Mouse (Mus musculus) G1E-ER4 (cell line): ENCODE data around the gene Tubb2a. TPM values are rescaled to one million over a fixed set of nuclear protein-coding genes. Genes with fewer than 3 reads are reported as not detected.

Experiments
- GATA1 ChIP-seq: IDR thresholded peaks from one replicate; pipeline ENCODE4 v1.8.0; 2012; ENCODE audit warnings: low read length, inconsistent platforms
- polyA plus RNA-seq: library from polyadenylated mRNA; stranded (reverse); fragments of >175 nt; gene quantifications from 2 replicates; pipeline ENCODE4 v1.2.3, GENCODE M21; 2012

The Tubb2a gene
- polyA plus RNA-seq, result 10.9 and 24.5 TPM in 2 replicates

- TF ChIP-seq GATA1, result no peak
Measured at GRCm38 (mm10) chr13:34077492-34078271, at the start of gene Tubb2a. Gene Tubb2a (minus strand): TSS chr13:34078007.

- no peak for TF ChIP-seq GATA1
Measured at GRCm38 (mm10) chr13:34125711-34126110, 47.9 kb upstream of the Tubb2a start.

- no peak for TF ChIP-seq GATA1
Measured at GRCm38 (mm10) chr13:34120536-34120935, 42.7 kb upstream of the Tubb2a start.

GRCm38 (mm10) chr13:34119406-34119805, 41.6 kb upstream of the Tubb2a start:
- TF ChIP-seq GATA1, result no peak

GRCm38 (mm10) chr13:34118816-34119215, 41.0 kb upstream of the Tubb2a start:
- TF ChIP-seq GATA1, result no peak

- TF ChIP-seq GATA1, result no peak
Measured at GRCm38 (mm10) chr13:34116508-34116907, 38.7 kb upstream of the Tubb2a start.

- TF ChIP-seq GATA1, result no peak
Measured at GRCm38 (mm10) chr13:34114654-34115053, 36.8 kb upstream of the Tubb2a start.

GRCm38 (mm10) chr13:34113086-34113485, 35.3 kb upstream of the Tubb2a start:
- no peak for TF ChIP-seq GATA1

GRCm38 (mm10) chr13:34112369-34113081, 34.7 kb upstream of the Tubb2a start:
- no peak for TF ChIP-seq GATA1

- no peak for TF ChIP-seq GATA1
Measured at GRCm38 (mm10) chr13:34111878-34112277, 34.1 kb upstream of the Tubb2a start.

GRCm38 (mm10) chr13:34111019-34111418, 33.2 kb upstream of the Tubb2a start:
- TF ChIP-seq GATA1, result no peak

GRCm38 (mm10) chr13:34109677-34110058, 31.9 kb upstream of the Tubb2a start:
- no peak for TF ChIP-seq GATA1

- TF ChIP-seq GATA1, result no peak
Measured at GRCm38 (mm10) chr13:34109035-34109676, 31.3 kb upstream of the Tubb2a start.

- TF ChIP-seq GATA1, result no peak
Measured at GRCm38 (mm10) chr13:34106999-34107398, 29.2 kb upstream of the Tubb2a start.

GRCm38 (mm10) chr13:34106256-34106655, 28.4 kb upstream of the Tubb2a start:
- no peak for TF ChIP-seq GATA1

- TF ChIP-seq GATA1, result no peak
Measured at GRCm38 (mm10) chr13:34105364-34105763, 27.6 kb upstream of the Tubb2a start.
